Mouse (Mus musculus) midbrain, embryonic 15.5 days (tissue): Measurements from ENCODE around the gene Tmem230. TPM values are rescaled to one million over a fixed set of nuclear protein-coding genes. Genes with fewer than 3 reads are reported as not detected.
"Not testable (repeated sequence)": the region's sequence is repeated elsewhere in the genome, so short reads cannot be mapped to it uniquely, and the experiment has no call there.

ENCODE experiments used
- ATAC-seq: fragments of 200-750 bp; cut with Nextera tagmentation; replicated peaks from 2 replicates; pipeline ENCODE4 v1.8.0; 2017; ENCODE audit warnings: moderate TSS enrichment
- H3K27ac ChIP-seq: fragments of 300-500 bp; sonication (generic); 2 replicates; pipeline ENCODE4 v1.5.1; 2015; ENCODE audit warnings: mild to moderate bottlenecking, inconsistent platforms
- H3K27me3 ChIP-seq: fragments of 300-500 bp; sonication (generic); replicated peaks from 2 replicates; pipeline ENCODE4 v1.6.1; 2015; ENCODE audit warnings: inconsistent platforms
- H3K36me3 ChIP-seq: fragments of 300-500 bp; sonication (generic); replicated peaks from 2 replicates; pipeline ENCODE4 v1.6.1; 2015; ENCODE audit warnings: inconsistent platforms
- H3K4me1 ChIP-seq: fragments of 300-500 bp; sonication (generic); 2 replicates; pipeline ENCODE4 v1.6.1; 2015; ENCODE audit warnings: inconsistent platforms
- H3K4me2 ChIP-seq: fragments of 300-500 bp; sonication (generic); 2 replicates; pipeline ENCODE4 v1.6.1; 2015; ENCODE audit warnings: inconsistent platforms, mild to moderate bottlenecking, moderate library complexity
- H3K4me3 ChIP-seq: fragments of 300-500 bp; sonication (generic); 2 replicates; pipeline ENCODE4 v1.5.1; 2015; ENCODE audit warnings: mild to moderate bottlenecking, inconsistent platforms
- H3K9ac ChIP-seq: fragments of 300-500 bp; sonication (generic); 2 replicates; pipeline ENCODE4 v1.6.1; 2015; ENCODE audit warnings: mild to moderate bottlenecking, inconsistent platforms
- H3K9me3 ChIP-seq: fragments of 300-500 bp; sonication (generic); 2 replicates; pipeline ENCODE4 v1.6.1; 2016; ENCODE audit warnings: inconsistent platforms
- WGBS: fragments of 180-500 bp; shearing (Covaris S2); methylation state at CpG from one replicate; pipeline ENCODE4 v1.1.7; 2015; ENCODE audit warnings: mixed read lengths; 5-methylcytosine and 5-hydroxymethylcytosine counted together
- polyA plus RNA-seq: library from polyadenylated mRNA; unstranded; fragments of >200 nt; fragmentation: Nextera tagmentation; extraction: Ambion mirVana; gene quantifications from 2 replicates; pipeline ENCODE4 v1.2.1, GENCODE M21; 2015

Tmem230 gene
- polyA plus RNA-seq, 1 experiment from 2014 or later: 42.9 TPM

DNA sequence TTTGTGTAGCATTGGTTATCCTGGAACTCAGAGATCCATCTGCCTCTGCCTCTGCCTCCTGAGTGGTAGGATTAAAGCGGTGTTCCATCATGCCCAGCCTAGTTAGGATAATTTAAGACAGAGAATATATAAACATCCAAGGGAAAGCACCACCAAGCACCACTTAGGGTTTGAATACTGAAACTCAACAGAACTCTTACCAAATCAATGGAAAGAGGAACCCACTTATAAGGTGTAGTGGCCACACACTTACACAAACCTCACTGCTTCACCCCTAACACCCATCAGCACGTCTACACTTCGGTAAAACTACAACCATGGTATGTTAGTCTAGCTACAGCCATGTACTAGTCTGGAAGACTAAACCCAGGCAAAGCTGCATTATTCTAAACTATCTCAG is 4.2 kb downstream of the Tmem230 start:
- Histone ChIP-seq H3K9ac (no peak overlapping the region), H3K4me3 (no peak overlapping the region), H3K27me3 (no peaks in the 10 kb centered on the region), H3K27ac (no peak overlapping the region), H3K4me1 (peaks cover 12% of the 10 kb centered on the region), H3K36me3 (peaks cover 5% of the 10 kb centered on the region; the same call in 1 of the 2 replicates), H3K9me3 (no peaks in the 10 kb centered on the region), H3K4me2 (no peak overlapping the region)
- 96% methylated on average over 3 of the region's 3 CpGs for WGBS
- ATAC-seq: no peak

DNA sequence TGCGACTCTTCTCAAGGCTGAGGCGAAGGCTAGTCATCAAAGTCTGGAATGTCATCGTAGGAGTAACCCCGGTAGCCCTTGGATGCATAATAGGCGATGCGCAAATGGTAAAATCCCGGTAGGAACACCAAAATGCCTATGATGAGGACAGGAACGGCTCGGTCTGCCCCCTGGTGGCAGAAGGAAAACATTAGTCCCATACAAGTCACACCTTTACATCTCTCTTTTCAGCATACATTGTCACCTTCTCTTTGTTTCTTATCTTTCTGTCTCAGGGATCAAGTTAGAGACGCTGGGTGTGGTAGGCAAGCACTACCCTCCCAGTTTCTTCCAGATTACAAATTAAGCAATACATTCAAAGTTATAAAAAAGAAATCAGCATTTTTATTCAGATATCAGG is 7.2 kb downstream of the Tmem230 start:
- H3K9ac ChIP-seq, H3K36me3 ChIP-seq, H3K27me3 ChIP-seq, H3K4me2 ChIP-seq, H3K4me3 ChIP-seq, H3K4me1 ChIP-seq, H3K27ac ChIP-seq, H3K9me3 ChIP-seq: not testable (repeated sequence)
- peak; percentile 50; the same call in 1 of the 2 replicates for ATAC-seq
- WGBS: 37% methylated on average over 10 of the region's 10 CpGs

DNA sequence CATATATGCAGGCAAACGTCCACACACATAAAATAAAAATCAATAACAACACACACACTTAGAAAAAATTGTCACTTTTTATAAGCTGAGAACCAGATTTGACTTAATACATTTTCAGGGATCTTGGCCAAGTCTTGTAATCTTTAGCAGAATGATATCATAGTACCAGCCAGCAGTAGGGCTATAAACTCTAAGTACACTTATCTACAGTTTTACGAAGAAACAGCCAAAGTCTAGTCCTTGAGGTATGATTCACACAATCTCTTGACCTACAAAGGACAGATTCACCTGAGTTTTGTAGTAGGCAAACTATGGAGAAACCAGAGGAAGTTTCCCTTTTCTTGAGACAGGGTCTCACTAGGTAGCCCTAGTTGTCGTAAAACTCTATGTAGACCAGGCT is 8.2 kb downstream of the Tmem230 start:
- ATAC-seq, H3K27ac ChIP-seq, H3K4me3 ChIP-seq, H3K4me2 ChIP-seq, H3K36me3 ChIP-seq, H3K9me3 ChIP-seq, H3K4me1 ChIP-seq, H3K27me3 ChIP-seq, H3K9ac ChIP-seq: not testable (repeated sequence)
- WGBS: 92% methylated on average over 3 of the region's 3 CpGs

DNA sequence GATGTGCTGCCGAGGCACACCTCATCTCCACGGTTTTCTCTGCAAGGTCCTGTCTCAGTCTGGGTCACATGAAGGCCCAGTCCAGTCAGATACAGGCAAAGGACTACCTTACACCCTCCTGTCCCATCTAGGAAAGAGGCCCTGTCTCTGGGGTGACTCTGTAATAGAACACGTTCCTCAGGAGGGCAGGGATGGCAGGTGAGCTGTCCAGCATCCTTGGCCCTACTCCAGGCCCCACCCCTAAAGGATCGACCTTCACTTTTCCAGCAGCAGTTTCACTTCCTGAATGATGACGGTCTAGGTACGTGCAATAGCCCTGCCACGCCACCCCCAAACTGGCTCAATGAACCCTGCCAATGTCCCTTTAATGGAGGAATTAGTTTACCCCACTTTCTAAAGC is 11.6 kb downstream of the Tmem230 start:
- WGBS: 84% methylated on average over 7 of the region's 7 CpGs
- Histone ChIP-seq H3K9ac (no peak overlapping the region), H3K4me1 (no peaks in the 10 kb centered on the region), H3K4me2 (no peak overlapping the region), H3K27ac (no peak overlapping the region), H3K4me3 (no peak overlapping the region), H3K36me3 (peaks cover 3% of the 10 kb centered on the region; the same call in 1 of the 2 replicates), H3K9me3 (no peaks in the 10 kb centered on the region), H3K27me3 (no peaks in the 10 kb centered on the region)
- no peak for ATAC-seq

DNA sequence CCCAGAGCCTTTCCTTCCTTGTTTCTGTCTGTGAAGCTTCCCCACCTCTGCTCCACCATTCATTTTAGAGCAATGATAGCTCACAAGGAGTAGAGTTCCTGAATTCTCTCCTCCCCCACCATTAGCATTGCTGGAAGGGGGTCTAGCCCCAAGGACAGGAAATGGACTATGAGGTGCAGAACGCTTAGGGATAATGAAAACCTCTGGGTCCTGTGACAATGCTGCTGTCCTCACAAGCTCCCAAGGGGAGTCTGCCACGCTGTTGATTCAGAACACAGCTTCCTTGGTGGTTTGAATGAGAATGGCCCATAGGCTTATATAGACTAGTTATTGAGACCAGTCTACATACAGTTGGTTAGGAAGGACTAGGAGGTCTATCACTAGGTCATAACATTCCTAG is 12.3 kb downstream of the Tmem230 start:
- Histone ChIP-seq H3K9me3 (no peaks in the 10 kb centered on the region), H3K4me3 (no peak overlapping the region), H3K36me3 (peaks cover 3% of the 10 kb centered on the region; the same call in 1 of the 2 replicates), H3K4me2 (no peak overlapping the region), H3K27ac (no peak overlapping the region), H3K4me1 (no peaks in the 10 kb centered on the region), H3K27me3 (no peaks in the 10 kb centered on the region), H3K9ac (no peak overlapping the region)
- no peak for ATAC-seq
- WGBS: 53% methylated on average over 2 of the region's 2 CpGs

DNA sequence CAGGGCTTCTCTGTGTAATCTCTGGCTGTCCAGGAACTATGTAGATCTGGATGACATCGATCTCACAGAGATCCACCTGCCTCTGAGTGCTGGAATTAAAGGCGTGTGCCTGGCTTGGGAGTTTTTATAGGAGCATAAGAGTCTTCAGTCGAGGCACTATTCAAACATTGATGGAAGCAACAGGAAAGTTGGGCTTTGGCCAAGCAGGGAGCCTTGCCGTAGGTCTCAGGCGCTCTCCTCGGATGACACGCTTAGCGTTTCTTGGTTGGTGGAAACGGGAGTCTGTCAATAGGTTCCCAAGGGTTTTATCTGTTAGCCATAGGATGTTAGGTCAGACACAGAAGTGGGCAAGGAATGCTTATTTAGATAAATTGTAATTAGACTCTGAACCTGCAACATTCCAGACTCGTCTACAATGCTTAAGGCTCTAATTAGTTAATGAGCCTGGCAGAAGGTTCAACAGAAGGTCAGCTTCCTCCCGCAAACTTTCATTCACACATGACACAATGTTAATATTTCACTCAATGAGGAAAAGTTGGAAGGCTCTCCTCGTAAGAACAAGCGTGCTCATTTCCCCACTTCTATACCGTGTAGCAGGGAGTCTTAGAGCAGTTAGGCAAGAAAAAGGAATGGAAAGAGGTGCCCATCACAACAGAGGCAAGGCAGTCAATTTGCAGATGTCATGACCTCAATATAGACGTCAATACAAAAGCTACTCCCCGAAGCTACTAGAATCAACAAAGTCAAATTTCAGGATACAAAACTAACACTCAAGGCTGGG is 13.4 kb downstream of the Tmem230 start:
- Histone ChIP-seq H3K4me2 (no peak overlapping the region), H3K36me3 (peaks cover 3% of the 10 kb centered on the region; the same call in 1 of the 2 replicates), H3K27ac (no peak overlapping the region), H3K27me3 (no peaks in the 10 kb centered on the region), H3K9me3 (no peaks in the 10 kb centered on the region), H3K4me1 (no peaks in the 10 kb centered on the region), H3K9ac (no peak overlapping the region), H3K4me3 (no peak overlapping the region)
- WGBS: 85% methylated on average over 16 of the region's 16 CpGs
- no peak for ATAC-seq

DNA sequence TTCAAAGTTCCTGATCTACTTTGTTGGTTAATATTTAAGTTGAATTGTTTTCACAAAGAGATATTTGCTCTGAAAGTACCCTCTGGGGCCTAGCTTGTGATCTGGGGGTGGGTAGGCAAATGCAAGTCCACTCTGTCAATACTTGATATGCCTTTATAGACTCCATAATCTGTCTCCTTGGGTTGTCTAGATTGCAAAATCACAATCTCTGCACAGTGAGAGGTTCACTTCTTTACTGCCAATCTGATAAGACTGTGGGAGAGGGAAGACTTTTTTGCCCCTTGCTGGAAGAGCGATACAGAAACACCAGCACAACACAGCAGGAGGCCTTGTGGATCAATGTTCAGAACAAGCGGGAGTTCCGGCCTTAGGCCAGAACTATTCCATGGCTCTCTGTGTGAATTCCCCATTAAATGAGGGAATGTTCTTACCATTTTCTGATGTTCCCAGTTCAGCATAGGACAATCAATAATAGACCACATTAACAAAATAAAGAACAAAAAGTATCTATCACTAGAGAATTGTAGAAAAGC is 15.1 kb downstream of the Tmem230 start:
- Histone ChIP-seq H3K4me1 (no peaks in the 10 kb centered on the region), H3K27ac (no peak overlapping the region), H3K9ac (no peak overlapping the region), H3K27me3 (no peaks in the 10 kb centered on the region), H3K9me3 (no peaks in the 10 kb centered on the region), H3K4me2 (no peak overlapping the region), H3K4me3 (no peak overlapping the region), H3K36me3 (no peaks in the 10 kb centered on the region)
- 74% methylated on average over 3 of the region's 3 CpGs for WGBS
- no peak for ATAC-seq

DNA sequence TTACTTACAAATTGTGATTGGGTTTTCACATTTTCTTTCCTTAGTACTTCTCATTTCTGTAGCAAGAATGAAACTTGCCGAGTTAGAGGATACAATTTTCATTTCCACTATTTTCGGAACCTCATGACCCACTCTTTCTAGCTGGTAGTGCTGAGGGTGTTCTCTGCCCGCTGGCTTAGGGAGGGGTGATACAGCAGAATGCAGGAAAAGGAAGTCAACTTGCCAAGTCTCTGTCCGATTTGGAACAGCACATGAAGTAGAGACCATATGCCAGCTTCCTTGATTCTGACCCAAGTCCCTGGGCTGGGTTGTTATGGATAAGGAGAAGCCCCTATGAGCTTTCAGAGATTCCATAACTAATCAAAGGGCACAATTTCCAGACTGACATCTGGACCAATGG is 23.2 kb downstream of the Tmem230 start:
- no peaks in the 10 kb centered on the region for H3K36me3 ChIP-seq
- no peaks in the 10 kb centered on the region for H3K4me1 ChIP-seq
- ATAC-seq: no peak
- H3K4me3 ChIP-seq: no peak overlapping the region
- H3K4me2 ChIP-seq: no peak overlapping the region
- H3K9ac ChIP-seq: no peak overlapping the region
- no peak overlapping the region for H3K27ac ChIP-seq
- no peaks in the 10 kb centered on the region for H3K27me3 ChIP-seq
- H3K9me3 ChIP-seq: no peaks in the 10 kb centered on the region
- 86% methylated on average over 4 of the region's 4 CpGs for WGBS

DNA sequence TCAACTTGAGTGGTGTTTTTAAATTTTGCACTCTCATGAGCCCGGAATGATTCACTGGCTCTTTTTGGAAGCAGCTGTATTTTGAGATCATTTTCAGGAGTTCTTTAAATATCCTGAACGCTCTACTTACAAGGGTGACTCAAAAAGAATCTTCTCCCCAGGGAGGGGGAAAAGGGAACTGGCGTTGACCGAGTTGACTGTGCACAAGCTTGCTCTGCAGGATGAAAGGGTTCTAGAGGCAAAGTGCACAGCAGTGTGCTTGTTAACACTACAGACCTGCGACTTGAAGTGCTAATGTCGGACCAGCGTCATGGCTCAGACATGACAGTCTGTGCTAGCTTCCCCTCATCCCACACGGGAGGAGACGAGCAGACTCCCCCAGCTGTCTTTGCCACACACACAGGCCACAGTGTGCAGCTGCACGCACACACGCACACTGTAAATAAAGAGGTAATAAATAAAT is 26.0 kb downstream of the Tmem230 start:
- Histone ChIP-seq H3K27ac (no peak overlapping the region), H3K9me3 (no peaks in the 10 kb centered on the region), H3K4me1 (no peaks in the 10 kb centered on the region), H3K9ac (no peak overlapping the region), H3K27me3 (no peaks in the 10 kb centered on the region), H3K4me3 (no peak overlapping the region), H3K36me3 (no peaks in the 10 kb centered on the region), H3K4me2 (no peak overlapping the region)
- ATAC-seq: no peak
- whole genome bisulfite sequencing: 70% methylated on average over 11 of the region's 11 CpGs

DNA sequence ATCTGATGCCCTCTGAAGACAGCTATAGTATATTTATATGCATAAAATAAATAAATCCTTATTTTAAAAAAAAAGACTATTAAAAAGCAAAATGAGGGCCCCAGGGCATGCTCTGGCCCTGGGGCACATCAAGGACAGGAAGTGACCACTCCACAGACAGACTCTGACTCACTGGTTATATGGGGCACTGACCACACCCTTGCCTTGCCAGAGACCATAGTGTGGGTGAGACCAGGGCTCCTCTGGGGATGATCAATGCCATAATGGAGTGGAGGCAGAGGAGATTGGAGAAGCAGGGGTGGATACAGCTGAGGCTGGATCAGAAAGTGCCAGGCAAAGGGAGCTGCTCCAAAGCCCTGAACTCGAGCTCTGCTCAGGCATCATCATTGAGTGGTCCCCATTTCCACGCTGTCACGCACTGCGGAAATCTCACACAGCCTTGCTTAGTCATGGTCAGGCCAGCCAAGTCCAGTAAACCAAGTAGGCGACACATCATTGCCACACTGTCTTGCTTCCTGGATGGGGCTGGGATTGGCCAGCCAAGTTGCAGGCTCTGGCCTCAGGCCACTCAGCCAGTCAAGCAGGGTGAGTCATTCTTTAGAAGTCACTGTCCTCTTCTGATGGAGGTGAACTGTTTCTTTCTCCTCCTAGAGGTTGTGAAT is 35.5 kb downstream of the Tmem230 start:
- no peaks in the 10 kb centered on the region for H3K36me3 ChIP-seq
- H3K4me2 ChIP-seq: no peak overlapping the region
- no peaks in the 10 kb centered on the region for H3K9me3 ChIP-seq
- H3K27me3 ChIP-seq: no peaks in the 10 kb centered on the region
- no peaks in the 10 kb centered on the region for H3K4me1 ChIP-seq
- no peak overlapping the region for H3K27ac ChIP-seq
- H3K4me3 ChIP-seq: no peak overlapping the region
- WGBS: 90% methylated on average over 5 of the region's 5 CpGs
- no peak for ATAC-seq
- no peak overlapping the region for H3K9ac ChIP-seq

DNA sequence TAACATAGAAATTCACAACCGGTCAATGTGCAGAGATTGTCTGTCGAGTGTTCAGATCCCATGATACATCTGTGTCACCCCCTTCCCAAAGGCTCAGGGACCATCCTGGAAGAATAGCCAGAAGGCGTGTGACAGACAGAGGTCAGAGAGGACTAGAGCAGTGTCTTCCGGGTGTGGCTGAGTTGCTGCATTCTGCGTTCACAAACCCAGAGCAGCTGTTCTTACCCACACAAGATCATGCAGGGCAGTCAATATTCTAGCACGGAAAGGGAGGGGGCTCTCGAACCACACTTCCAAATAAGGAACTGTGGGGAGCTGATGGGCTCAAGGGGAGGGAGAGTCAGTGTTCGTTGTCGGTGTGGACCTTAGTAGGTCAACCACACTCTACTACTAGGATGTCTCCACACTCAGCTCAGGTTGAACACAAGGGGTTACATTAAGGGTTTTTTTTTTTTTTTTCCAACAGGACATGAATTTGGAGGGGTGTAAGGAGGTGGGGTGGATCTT is 36.7 kb downstream of the Tmem230 start:
- Histone ChIP-seq H3K4me3 (no peak overlapping the region), H3K36me3 (no peaks in the 10 kb centered on the region), H3K27me3 (no peaks in the 10 kb centered on the region), H3K4me1 (no peaks in the 10 kb centered on the region), H3K9ac (no peak overlapping the region), H3K9me3 (no peaks in the 10 kb centered on the region), H3K27ac (no peak overlapping the region), H3K4me2 (no peak overlapping the region)
- no peak for ATAC-seq
- WGBS: 87% methylated on average over 9 of the region's 9 CpGs

DNA sequence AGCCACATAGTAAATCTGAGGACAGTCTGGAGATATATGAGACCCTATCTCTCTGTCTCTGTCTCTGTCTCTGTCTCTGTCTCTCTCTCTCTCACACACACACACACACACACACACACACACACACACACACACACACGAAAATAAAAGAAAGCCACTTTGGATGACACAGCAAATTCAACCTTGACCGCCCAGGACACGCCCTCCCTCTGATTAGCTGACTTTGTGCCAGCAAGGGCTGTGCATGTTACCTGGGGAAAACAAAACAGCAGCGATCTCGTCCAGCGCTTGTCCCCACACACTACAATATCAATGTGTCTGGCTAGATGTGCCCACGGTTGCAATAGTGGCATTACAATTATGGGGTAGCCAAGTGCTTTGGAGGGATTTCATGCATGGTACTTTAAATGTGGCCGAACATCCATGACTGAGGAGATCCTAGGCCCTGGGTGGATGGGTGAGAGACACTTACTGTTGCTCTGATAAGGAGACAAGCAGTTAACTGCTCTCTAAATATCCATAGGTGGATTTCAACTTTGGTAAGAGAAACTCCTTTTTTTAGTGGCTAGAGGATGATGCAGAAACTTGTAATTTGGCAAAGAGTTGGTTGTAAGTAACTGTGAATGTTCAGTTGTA is 39.2 kb downstream of the Tmem230 start:
- Histone ChIP-seq H3K4me3 (no peak overlapping the region), H3K9me3 (no peaks in the 10 kb centered on the region), H3K27me3 (no peaks in the 10 kb centered on the region), H3K36me3 (no peaks in the 10 kb centered on the region), H3K4me1 (no peaks in the 10 kb centered on the region), H3K4me2 (no peak overlapping the region), H3K27ac (no peak overlapping the region), H3K9ac (no peak overlapping the region)
- no peak for ATAC-seq
- WGBS: 84% methylated on average over 8 of the region's 8 CpGs
